Mouse (Mus musculus) neural tube, embryonic 11.5 days (tissue): ENCODE results near the gene Barhl2. TPM values are rescaled to one million over a fixed set of nuclear protein-coding genes. Genes with fewer than 3 reads are reported as not detected.

Experiments used
- polyA plus RNA-seq: library from polyadenylated mRNA; unstranded; fragments of >200 nt; fragmentation: Nextera tagmentation; extraction: Ambion mirVana; gene quantifications from 2 replicates; pipeline ENCODE4 v1.2.1, GENCODE M21; 2014

The Barhl2 gene
- polyA plus RNA-seq, 1 experiment from 2014 or later = 3.9 TPM

Other genes with a start within 250 kb of the Barhl2 start
- not detected in 2 replicates for gene Gm17304, start 150.9 kb upstream of the Barhl2 start, polyA plus RNA-seq
- gene Zfp644, start 239.1 kb upstream of the Barhl2 start, polyA plus RNA-seq = 66.8 and 77.1 TPM in 2 replicates